Mouse (Mus musculus) spleen, postnatal 36 days (tissue): ENCODE data around the gene Rhox4f.
"Not testable (repeated sequence)": the region's sequence is repeated elsewhere in the genome, so short reads cannot be mapped to it uniquely, and the experiment has no call there.

Experiments used
- DNase-seq, 2 experiments: peaks; one replicate each; pipeline ENCODE4 v3.0.0; 2022; ENCODE audit warnings: low spot score in 2 of 2, mixed read lengths in 1 of 2

Rhox4f gene

GRCm38 (mm10) chrX:37607604-37608003 lies at the start of gene Rhox4f:
Rhox4f (minus strand) TSS chrX:37607704.
- DNase-seq: not testable (repeated sequence)

GRCm38 (mm10) chrX:37651227-37651626 lies 43.7 kb upstream of the Rhox4f start, which contains the start of gene Rhox4g:
Rhox4g (minus strand) TSS chrX:37651327.
- not testable (repeated sequence) for DNase-seq

- not testable (repeated sequence) for DNase-seq
These were observed 35.9 kb upstream of the Rhox4f start, which contains the start of gene Rhox2g for GRCm38 (mm10) chrX:37643370-37643769. Rhox2g (minus strand) TSS chrX:37643470.

- DNase-seq: not testable (repeated sequence)
These were observed 21.0 kb upstream of the Rhox4f start, which contains the start of gene Rhox3g for GRCm38 (mm10) chrX:37628512-37628911. Rhox3g (minus strand) TSS chrX:37628612.

- not testable (repeated sequence) for DNase-seq
These were observed 26.8 kb downstream of the Rhox4f start, which contains the start of gene Rhox3f for GRCm38 (mm10) chrX:37580692-37581091. Rhox3f (plus strand) TSS chrX:37580992.

- DNase-seq: not testable (repeated sequence)
These were observed 34.9 kb downstream of the Rhox4f start for GRCm38 (mm10) chrX:37572638-37573037.

- DNase-seq: not testable (repeated sequence)
These were observed 36.4 kb downstream of the Rhox4f start, which contains the start of gene Rhox2f for GRCm38 (mm10) chrX:37571105-37571504. Rhox2f (plus strand) TSS chrX:37571405.

- not testable (repeated sequence) for DNase-seq
These were observed 50.4 kb downstream of the Rhox4f start, which contains the start of gene Rhox4e for GRCm38 (mm10) chrX:37557112-37557511. Rhox4e (plus strand) TSS chrX:37557412.
